Mouse (Mus musculus) midbrain, postnatal 0 days (tissue): ENCODE data around the gene Herc2. TPM values are rescaled to one million over a fixed set of nuclear protein-coding genes. Genes with fewer than 3 reads are reported as not detected.

Source experiments
- ATAC-seq: fragments of 200-750 bp; cut with Nextera tagmentation; 2 replicates; pipeline ENCODE4 v1.8.0; 2017; ENCODE audit warnings: moderate number of reproducible peaks, mild to moderate bottlenecking, moderate TSS enrichment, moderate library complexity; ENCODE audit not compliant: low FRiP score
- DNase-seq: peaks from one replicate; pipeline ENCODE4 v3.0.0-alpha.2; 2015; ENCODE audit warnings: low spot score
- H3K27ac ChIP-seq: fragments of 300-500 bp; sonication (generic); 2 replicates; pipeline ENCODE4 v1.5.1; 2014; ENCODE audit warnings: low read depth, mild to moderate bottlenecking, low read length, mixed read lengths
- H3K27me3 ChIP-seq: fragments of 300-500 bp; sonication (generic); 2 replicates; pipeline ENCODE4 v1.6.1; 2014; ENCODE audit warnings: low read length, control low read depth, mixed read lengths; ENCODE audit not compliant: insufficient read depth
- H3K36me3 ChIP-seq: fragments of 300-500 bp; sonication (generic); 2 replicates; pipeline ENCODE4 v1.6.1; 2014; ENCODE audit warnings: low read length, control low read depth, mixed read lengths; ENCODE audit not compliant: insufficient read depth
- H3K4me1 ChIP-seq: fragments of 300-500 bp; sonication (generic); 2 replicates; pipeline ENCODE4 v1.6.1; 2014; ENCODE audit warnings: mild to moderate bottlenecking, control low read depth, antibody characterized with exemption, low read length, mixed read lengths; ENCODE audit not compliant: insufficient read depth
- H3K4me2 ChIP-seq: fragments of 300-500 bp; sonication (generic); 2 replicates; pipeline ENCODE4 v1.6.1; 2014; ENCODE audit warnings: low read depth, mild to moderate bottlenecking, low read length, mixed read lengths; ENCODE audit not compliant: poor library complexity, severe bottlenecking
- H3K4me3 ChIP-seq: fragments of 300-500 bp; sonication (generic); 2 replicates; pipeline ENCODE4 v1.5.1; 2014; ENCODE audit warnings: low read depth, mild to moderate bottlenecking, low read length, moderate library complexity
- H3K9ac ChIP-seq: fragments of 300-500 bp; sonication (generic); replicated peaks from 2 replicates; pipeline ENCODE4 v1.6.1; 2014; ENCODE audit warnings: mild to moderate bottlenecking, low read length, moderate library complexity, mixed read lengths; ENCODE audit not compliant: poor library complexity, severe bottlenecking
- H3K9me3 ChIP-seq: fragments of 300-500 bp; sonication (generic); 2 replicates; pipeline ENCODE4 v1.6.1; 2016; ENCODE audit warnings: low read length, control low read depth
- CTCF ChIP-seq: IDR thresholded peaks from 2 replicates; pipeline ENCODE4 v1.5.1; 2016; ENCODE audit warnings: antibody characterized with exemption, mild to moderate bottlenecking
- WGBS: fragments of 180-500 bp; shearing (Covaris S2); extraction: QIAGEN DNeasy Blood & Tissue Kit; methylation state at CpG from one replicate; pipeline ENCODE4 v1.1.7; 2014; 5-methylcytosine and 5-hydroxymethylcytosine counted together
- polyA plus RNA-seq: library from polyadenylated mRNA; unstranded; fragments of >200 nt; fragmentation: Nextera tagmentation; extraction: Ambion mirVana; gene quantifications from 2 replicates; pipeline ENCODE4 v1.2.1, GENCODE M21; 2015
- total RNA-seq: library from RNA; depleted of rRNA; stranded (reverse); fragments of >200 nt; gene quantifications from 2 replicates; pipeline ENCODE4 v1.2.3, GENCODE M21; 2014

The Herc2 gene
- total and polyA plus RNA-seq, 2 experiments from 2014 or later: 47.8 to 89.2 TPM

DNA sequence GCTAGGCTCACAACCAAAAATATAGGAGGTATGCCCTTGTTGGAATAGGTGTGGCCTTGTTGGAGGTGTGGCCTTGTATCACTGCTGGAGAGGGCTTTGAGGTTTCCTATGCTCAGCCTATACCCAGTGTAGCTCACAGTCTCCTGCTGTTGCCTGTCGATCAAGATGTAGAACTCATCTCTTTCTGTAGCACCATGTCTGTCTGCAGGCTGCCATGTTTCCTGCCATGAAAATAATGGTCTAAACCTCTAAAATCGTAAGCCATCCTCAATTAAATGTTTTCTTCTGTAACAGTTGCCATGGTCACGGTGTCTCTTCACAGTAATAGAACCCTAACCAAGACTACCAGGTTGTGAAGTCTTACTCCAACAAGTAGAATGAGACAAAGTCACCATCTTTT lies 26.4 kb upstream of the Herc2 start:
- H3K36me3 ChIP-seq: no peaks in the 10 kb centered on the region
- ATAC-seq (no peak), DNase-seq (no peak)
- no peak overlapping the region for H3K27ac ChIP-seq
- no peaks in the 10 kb centered on the region for H3K27me3 ChIP-seq
- H3K4me2 ChIP-seq: no peak overlapping the region
- no peaks in the 10 kb centered on the region for H3K9me3 ChIP-seq
- no peak overlapping the region for H3K9ac ChIP-seq
- no peak for TF ChIP-seq CTCF
- 85% methylated on average over 3 of the region's 3 CpGs for whole genome bisulfite sequencing
- 0 out of 2 replicates have a peak, but pooled peaks cover 2% of the 10 kb centered on the region for H3K4me1 ChIP-seq
- no peak overlapping the region for H3K4me3 ChIP-seq

GRCm38 (mm10) chr7:56042353-56042752 lies 7.6 kb upstream of the Herc2 start:
- ATAC-seq: no peak
- Histone ChIP-seq H3K36me3 (no peaks in the 10 kb centered on the region), H3K27ac (no peak overlapping the region), H3K4me3 (no peak overlapping the region), H3K4me1 (no peaks in the 10 kb centered on the region), H3K9me3 (no peaks in the 10 kb centered on the region), H3K9ac (no peak overlapping the region), H3K27me3 (no peaks in the 10 kb centered on the region), H3K4me2 (no peak overlapping the region)
- WGBS: 19% methylated on average over 5 of the region's 5 CpGs
- peak; percentile 89 for TF ChIP-seq CTCF
- DNase-seq: peak; percentile 72

DNA sequence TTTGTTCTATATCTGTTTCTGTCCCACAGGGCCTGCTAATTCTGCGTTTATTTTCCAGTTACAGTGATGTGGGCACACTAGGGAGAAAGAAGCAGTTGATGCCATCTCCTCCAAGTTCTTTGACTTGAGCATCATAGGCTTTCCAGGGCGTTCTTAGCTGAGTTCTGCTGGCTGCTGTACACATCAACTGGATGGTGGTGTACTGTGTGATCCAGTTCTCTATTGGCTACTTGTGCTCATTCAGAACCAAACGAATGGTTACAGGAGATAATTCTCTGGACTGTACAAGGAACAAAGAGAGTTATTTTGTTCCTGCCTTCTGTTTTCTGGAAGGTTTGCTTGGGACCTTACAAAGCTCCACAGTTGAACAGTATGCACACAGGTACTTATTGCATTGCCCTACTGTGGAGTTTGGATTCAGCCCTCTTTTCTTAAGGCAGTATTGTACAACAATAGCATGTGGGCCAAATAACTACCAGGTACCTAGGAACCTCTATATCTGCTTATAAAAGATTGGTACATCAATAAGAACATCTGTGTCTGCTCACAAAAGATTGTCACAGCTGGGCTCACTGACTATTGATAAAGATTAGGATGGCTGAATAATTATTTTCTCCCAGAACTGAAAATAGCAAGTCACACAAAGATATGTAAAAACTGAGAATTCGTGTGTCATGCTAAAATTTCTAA lies 6.3 kb upstream of the Herc2 start:
- Histone ChIP-seq H3K4me3 (no peak overlapping the region), H3K27ac (no peak overlapping the region), H3K27me3 (no peaks in the 10 kb centered on the region), H3K36me3 (no peaks in the 10 kb centered on the region), H3K9ac (no peak overlapping the region), H3K9me3 (no peaks in the 10 kb centered on the region), H3K4me2 (no peak overlapping the region), H3K4me1 (no peaks in the 10 kb centered on the region)
- 64% methylated on average over 4 of the region's 4 CpGs for WGBS
- ATAC-seq (no peak), DNase-seq (no peak)
- no peak for TF ChIP-seq CTCF

DNA sequence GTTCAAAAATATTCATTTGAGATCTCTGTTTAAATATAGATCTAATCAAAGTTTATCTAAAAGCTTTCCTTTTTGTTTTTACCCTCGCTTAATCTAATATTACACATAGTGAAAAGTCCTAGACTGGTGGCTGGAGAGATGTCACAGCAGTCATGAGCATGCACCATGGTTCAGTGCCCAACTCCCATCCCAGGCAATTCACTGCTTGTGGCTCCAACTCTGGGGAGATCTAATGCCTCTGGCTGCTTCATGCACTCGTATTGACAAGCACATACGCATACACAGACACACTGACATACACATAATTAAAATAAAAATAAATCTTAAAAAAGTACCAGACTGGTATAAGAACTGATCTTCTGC lies 5.7 kb upstream of the Herc2 start:
- Histone ChIP-seq H3K27ac (no peak overlapping the region), H3K9ac (no peak overlapping the region), H3K27me3 (no peaks in the 10 kb centered on the region), H3K4me2 (no peak overlapping the region), H3K9me3 (no peaks in the 10 kb centered on the region), H3K36me3 (no peaks in the 10 kb centered on the region), H3K4me1 (no peaks in the 10 kb centered on the region), H3K4me3 (no peak overlapping the region)
- WGBS: 81% methylated on average over 3 of the region's 3 CpGs
- no peak for TF ChIP-seq CTCF
- no peak for DNase-seq
- ATAC-seq: no peak

- TF ChIP-seq CTCF: no peak
- 82% methylated on average over 1 of the region's 1 CpGs for WGBS
- no peaks in the 10 kb centered on the region for H3K36me3 ChIP-seq
- ATAC-seq: no peak
- no peak for DNase-seq
- H3K4me3 ChIP-seq: no peak overlapping the region
- no peaks in the 10 kb centered on the region for H3K27me3 ChIP-seq
- H3K9me3 ChIP-seq: no peaks in the 10 kb centered on the region
- no peak overlapping the region for H3K4me2 ChIP-seq
- H3K9ac ChIP-seq: no peak overlapping the region
- H3K4me1 ChIP-seq: peaks cover 8% of the 10 kb centered on the region
- H3K27ac ChIP-seq: no peak overlapping the region
These were observed 2.8 kb upstream of the Herc2 start for GRCm38 (mm10) chr7:56047178-56047577.

- TF ChIP-seq CTCF: no peak
- WGBS: under 1% methylated on average over 18 of the region's 18 CpGs
- H3K9ac ChIP-seq: peak overlapping the region; percentile 88
- peak; percentile 59 for ATAC-seq
- H3K36me3 ChIP-seq: no peaks in the 10 kb centered on the region
- H3K4me1 ChIP-seq: peaks cover 8% of the 10 kb centered on the region
- H3K27ac ChIP-seq: peak overlapping the region; percentile 88
- peak; percentile 29 for DNase-seq
- H3K27me3 ChIP-seq: no peaks in the 10 kb centered on the region
- H3K4me3 ChIP-seq: peak overlapping the region; percentile 88
- peak overlapping the region; percentile 65 for H3K4me2 ChIP-seq
- no peaks in the 10 kb centered on the region for H3K9me3 ChIP-seq
These were observed 503 bp downstream of the Herc2 start for GRCm38 (mm10) chr7:56050487-56050911.
